Mouse (Mus musculus) G1E (cell line): Measurements from ENCODE around the gene Arhgef25.

Experiments used
- CTCF ChIP-seq: IDR thresholded peaks from 2 replicates; pipeline ENCODE4 v1.5.1; 2012; ENCODE audit warnings: low read depth, low read length, inconsistent platforms, mixed read lengths
- GATA1 ChIP-seq: IDR thresholded peaks from 2 replicates; pipeline ENCODE4 v1.6.1; 2012; ENCODE audit warnings: borderline replicate concordance, low read length, inconsistent platforms, mixed read lengths
- POLR2AphosphoS5 ChIP-seq: IDR thresholded peaks from 2 replicates; pipeline ENCODE4 v1.6.1; 2012; ENCODE audit warnings: low read depth, low read length, inconsistent platforms; ENCODE audit not compliant: insufficient replicate concordance
- TAL1 ChIP-seq: conservative IDR thresholded peaks from 2 replicates; pipeline ENCODE4 v1.6.1; 2012; ENCODE audit warnings: low read depth, low read length, inconsistent platforms, mixed read lengths

DNA sequence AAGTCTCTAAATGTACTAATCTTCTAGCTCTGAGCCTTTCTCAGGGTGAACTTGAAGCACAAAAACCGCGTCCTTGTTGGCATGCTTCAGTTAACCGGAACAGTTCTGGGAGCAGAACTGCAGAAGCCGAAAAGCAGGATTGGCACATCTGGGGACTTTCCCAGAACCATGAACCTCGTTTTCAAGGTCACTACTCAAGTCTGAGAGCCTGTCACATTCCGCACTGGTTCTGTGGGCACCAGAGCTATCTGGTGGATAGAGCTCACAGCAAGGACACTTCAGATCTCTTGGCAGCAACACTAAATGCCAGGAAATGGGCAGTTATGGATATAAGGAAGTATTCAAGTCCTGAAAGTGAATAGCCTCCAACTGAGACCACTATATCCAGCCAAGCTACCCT, 42.7 kb downstream of the Arhgef25 start:
- no peak for TF ChIP-seq GATA1
- TF ChIP-seq CTCF = no peak
- TF ChIP-seq TAL1 = no peak
- TF ChIP-seq POLR2AphosphoS5 = no peak
